Mouse (Mus musculus) T-helper 2 cell (primary cell): ENCODE results near the gene Gm48552.

ENCODE experiments used
- in situ Hi-C: fragments of 300-600 bp; cut with MboI, MseI; formaldehyde crosslinking; loops from one replicate; pipeline ENCODE4 v1.15.1; 2025; ENCODE audit warnings: high pct_unique_total_duplicates

Gene Gm48552

DNA sequence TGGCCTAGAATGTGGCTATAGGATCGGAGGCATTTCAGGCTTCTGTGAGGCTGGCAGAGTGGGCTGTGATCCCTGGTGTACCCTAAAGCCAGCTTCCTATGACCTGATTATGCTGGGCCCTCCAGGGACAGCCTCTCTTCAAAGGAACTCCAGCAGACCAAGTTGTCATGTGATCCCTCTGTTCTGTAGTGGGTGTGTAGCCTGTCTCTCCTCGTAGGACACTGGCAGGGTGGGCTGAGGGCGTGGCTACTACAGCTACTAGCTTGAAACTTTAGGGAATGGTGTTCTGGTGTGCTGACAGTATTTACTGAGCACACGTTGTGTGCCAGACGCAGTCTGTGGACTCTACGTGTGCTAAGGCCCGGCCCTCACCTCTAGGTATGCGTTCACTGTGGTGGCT, 28.1 kb upstream of the Gm48552 start:
- in situ Hi-C loops = no loop called here

GRCm38 (mm10) chr10:81362336-81362949, 26.4 kb upstream of the Gm48552 start:
- in situ Hi-C loops = no loop called here

- in situ Hi-C loops = no loop called here
Measured at GRCm38 (mm10) chr10:81363436-81364346, 25.1 kb upstream of the Gm48552 start.

DNA sequence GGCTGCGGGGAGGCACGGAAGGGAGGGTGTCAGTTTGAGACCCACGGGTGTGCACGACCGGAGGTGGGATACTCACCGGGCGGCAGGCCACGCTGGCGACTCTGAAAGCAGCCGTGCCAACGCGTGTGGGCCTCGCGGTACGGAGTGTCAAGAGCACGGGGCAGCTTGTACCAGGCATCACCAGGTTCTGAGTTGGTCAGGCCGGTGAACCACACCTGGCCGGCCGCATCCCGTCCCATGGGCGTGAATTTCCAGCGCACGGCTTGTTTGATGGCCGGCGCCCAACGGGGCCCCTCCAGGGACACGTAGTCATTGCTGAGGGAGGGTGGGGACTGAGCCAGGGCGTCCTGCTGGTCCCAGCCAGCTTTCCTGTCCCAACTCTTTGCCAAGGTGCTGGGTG, 24.1 kb upstream of the Gm48552 start:
- in situ Hi-C loops = no loop called here

- in situ Hi-C loops = no loop called here
Measured at GRCm38 (mm10) chr10:81365073-81365472, 23.7 kb upstream of the Gm48552 start.

DNA sequence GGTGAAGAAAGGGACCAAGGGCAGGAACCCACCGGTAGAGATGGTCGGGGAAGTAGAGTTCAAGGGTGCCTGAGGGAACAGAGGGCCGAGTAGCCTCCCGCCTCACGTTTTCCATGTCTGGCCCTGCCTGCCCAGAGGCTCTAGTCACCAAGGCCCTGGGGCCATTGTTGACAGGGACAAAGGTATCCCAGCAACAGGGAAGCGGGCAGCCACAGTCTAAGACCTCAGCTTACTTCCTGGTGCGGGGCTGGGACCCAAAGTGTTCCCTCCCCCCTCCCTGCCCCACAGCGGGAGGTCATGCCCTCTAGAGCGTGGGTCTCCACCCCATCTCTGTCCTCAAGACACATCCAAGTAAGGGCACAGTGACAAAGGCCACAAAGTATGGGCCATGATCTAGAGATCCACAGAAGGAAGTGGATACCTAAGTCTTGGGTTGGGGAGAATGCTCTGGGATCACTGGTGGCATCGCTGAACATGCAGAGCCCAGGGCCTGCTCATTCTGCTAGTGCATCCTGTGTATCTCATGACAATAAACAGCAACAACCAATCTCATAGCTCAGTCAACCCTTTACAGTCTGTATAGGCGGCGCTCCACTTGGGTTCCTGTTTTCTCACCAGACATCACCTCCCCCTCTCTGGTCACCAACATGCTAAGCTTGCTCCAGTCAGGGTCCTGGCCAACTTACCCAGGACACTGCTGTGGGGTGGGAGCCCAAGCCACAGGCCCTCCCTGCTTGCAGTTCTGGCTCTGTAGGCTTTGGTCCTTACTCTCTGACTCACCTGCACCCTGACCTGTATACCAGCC, 22.9 kb upstream of the Gm48552 start, which contains the start of gene 4930404N11Rik:
Gene 4930404N11Rik (minus strand): TSS at position 145 of the 805 bp plus-strand sequence.
- in situ Hi-C loops = no loop called here

- in situ Hi-C loops = no loop called here
Measured at GRCm38 (mm10) chr10:81366477-81367206, 22.2 kb upstream of the Gm48552 start.

- in situ Hi-C loops = no loop called here
Measured at GRCm38 (mm10) chr10:81367207-81367495, 21.7 kb upstream of the Gm48552 start.

DNA sequence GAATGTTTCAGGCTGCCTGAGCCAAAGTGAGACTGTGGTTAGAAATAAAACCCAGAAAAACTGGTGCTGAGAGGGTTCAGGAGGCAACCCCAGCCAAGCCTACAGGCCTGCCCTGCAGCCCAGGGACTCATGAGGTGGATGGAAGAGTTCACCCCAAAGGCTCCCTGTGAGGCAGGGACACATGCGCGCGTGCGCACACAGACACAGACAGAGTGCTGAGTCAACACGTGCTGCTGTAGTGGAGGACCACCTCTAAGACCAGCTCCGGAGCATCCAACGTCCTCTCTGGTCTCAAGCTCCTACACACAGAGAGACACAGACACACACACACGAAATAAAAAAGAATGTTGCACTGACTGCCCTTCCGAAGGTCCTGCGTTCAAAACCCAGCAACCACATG, 13.5 kb upstream of the Gm48552 start:
- in situ Hi-C loops = no loop called here

GRCm38 (mm10) chr10:81376561-81377361, 12.0 kb upstream of the Gm48552 start:
- in situ Hi-C loops = no loop called here

GRCm38 (mm10) chr10:81377362-81377664, 11.5 kb upstream of the Gm48552 start:
- in situ Hi-C loops = no loop called here

- in situ Hi-C loops = no loop called here
Measured at GRCm38 (mm10) chr10:81377793-81378552, 10.8 kb upstream of the Gm48552 start, which contains the start of gene Fzr1. TSS of gene Fzr1 (minus strand) at chr10:81378516.

GRCm38 (mm10) chr10:81378553-81379182, 10.1 kb upstream of the Gm48552 start:
- in situ Hi-C loops = no loop called here

DNA sequence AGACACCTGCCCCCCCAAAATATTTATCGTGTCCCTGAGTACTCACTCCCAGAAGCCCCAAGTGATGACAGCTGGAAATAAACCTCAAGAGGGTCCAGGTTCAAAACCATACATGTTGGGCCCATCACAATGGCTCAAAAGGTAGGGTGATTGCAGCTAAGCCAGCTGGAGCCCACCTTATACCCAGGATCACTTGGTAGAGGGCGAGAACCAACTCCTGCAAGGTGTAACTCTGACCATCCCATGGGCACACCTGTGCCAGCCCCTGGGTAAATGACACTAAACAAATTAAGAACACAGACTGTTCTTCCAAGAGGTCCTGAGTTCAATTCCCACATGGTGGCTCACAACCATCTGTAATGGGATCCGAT, 9.6 kb upstream of the Gm48552 start:
- in situ Hi-C loops = no loop called here

DNA sequence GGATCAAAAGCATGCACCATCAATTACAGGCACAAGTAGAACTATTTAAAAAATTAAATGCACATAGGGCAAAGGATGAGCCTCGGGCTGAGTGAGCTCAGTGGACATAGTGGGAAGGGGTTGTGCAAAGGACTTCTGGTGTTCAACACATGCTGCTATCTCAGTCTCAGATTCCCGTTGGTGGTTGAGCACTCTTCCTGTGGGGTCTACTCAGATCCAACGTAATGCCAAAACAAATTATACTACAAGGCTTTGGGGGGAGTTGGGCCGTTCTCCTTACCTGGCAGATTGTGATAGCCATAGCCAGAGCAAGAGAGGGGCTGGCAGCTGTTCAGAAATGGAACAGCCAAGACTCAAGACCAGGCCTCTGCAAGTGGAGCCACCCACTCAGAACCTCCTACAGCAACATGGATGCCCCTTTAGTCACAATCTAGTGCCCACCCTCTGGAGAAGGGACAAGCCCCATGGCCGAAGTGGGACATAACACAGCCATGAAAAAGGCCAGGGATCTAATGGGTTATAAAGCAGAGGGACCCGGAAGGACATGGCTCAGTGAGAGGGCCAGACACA, 8.9 kb upstream of the Gm48552 start:
- in situ Hi-C loops = no loop called here

GRCm38 (mm10) chr10:81382039-81382438, 6.8 kb upstream of the Gm48552 start:
- in situ Hi-C loops = no loop called here

GRCm38 (mm10) chr10:81383802-81384604, 4.8 kb upstream of the Gm48552 start, which contains the start of the genes Dohh and Gm48551:
TSS of gene Dohh (plus strand) at chr10:81384428.
TSS of gene Gm48551 (plus strand) at chr10:81384466.
- in situ Hi-C loops = no loop called here

- in situ Hi-C loops = no loop called here
Measured at GRCm38 (mm10) chr10:81384605-81384982, 4.2 kb upstream of the Gm48552 start.
